Mouse (Mus musculus) ovary, postnatal 36 days (tissue): ENCODE results near the gene Upp2.

ENCODE experiments used
- DNase-seq: peaks from one replicate; pipeline ENCODE4 v3.0.0; 2022; ENCODE audit warnings: low spot score, mixed read lengths

The Upp2 gene

GRCm38 (mm10) chr2:58681394-58681793 is 114.3 kb downstream of the Upp2 start:
- DNase-seq, result no peak

DNA sequence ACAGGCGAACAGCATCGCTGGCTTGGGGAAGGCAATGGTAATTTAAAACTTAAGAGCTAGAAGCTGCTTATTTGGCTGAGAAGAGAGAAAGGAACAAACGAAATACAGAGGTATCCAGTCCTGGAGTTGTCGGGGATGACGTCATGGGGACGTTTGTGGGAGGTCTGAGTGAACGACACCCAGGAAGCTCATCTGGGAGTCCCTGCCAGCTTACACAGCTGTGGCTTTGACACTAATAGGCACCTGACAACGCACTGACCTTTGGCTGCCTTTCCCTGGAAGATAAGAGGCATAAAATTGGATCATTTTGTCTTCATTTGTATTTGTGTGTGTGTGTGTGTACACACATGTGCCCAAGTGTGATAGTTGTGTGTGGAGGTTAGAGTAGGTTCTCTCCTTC is 130.4 kb downstream of the Upp2 start:
- no peak for DNase-seq

GRCm38 (mm10) chr2:58699931-58700330 is 132.8 kb downstream of the Upp2 start:
- peak; percentile 76 for DNase-seq

DNA sequence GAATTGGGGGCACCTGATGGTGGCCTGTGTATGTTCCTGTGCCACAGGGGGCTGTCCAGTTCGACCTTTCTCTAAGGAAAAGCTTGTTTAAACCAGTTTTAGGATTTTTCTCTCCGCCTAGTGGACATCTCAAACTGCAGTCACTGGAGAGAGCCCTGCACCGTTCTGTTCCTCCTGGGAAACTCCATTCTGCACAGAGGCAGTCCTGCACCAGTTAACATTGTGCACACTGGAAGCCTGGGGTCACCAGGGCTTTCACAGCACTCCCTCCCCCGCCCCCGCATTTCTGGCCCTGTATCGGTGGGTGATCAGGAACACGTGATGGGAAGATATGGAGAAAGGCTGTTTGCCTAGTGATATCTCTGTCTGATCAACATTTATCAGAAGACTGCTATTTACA is 133.3 kb downstream of the Upp2 start:
- DNase-seq, result no peak

- DNase-seq, result no peak
These were observed 134.5 kb downstream of the Upp2 start for GRCm38 (mm10) chr2:58701627-58702026.

DNA sequence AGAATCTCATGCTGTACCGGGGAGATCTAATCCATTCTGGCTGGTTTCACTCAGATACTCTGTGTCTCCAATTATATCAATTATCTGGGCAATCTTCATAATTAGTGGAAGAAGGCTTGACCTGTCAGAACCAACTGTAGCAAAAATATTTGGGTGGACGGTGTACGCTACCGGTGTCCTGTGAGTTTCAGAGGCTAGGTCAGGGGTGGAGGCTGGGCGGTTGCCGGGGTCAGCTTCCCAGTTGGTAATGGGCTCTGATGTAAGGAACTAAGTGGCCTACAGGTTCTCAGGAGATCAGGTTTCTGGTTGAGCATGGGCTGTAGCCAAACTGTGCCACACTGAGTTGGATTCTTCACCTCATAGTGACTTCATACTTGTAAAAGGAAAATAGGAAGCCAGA is 136.1 kb downstream of the Upp2 start:
- no peak for DNase-seq

DNA sequence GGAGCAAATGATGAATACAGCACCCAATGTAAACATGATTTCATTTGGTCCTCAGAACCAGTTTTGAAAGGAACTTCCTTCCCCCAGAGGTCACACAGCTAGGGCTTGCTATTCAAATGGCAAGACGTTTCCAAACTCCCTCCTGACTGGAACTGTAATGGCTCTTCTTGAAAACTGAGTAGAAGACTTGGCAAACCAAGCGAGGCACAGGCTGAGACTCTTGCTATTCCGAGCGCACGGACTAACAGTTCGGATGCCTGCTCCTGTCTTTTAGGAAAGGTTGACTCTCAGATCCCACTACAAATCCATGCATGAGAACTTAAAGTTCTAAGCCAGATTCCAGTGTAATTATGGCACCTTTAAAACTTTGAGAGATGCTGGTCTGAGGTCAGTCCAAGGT is 136.5 kb downstream of the Upp2 start:
- DNase-seq, result no peak

DNA sequence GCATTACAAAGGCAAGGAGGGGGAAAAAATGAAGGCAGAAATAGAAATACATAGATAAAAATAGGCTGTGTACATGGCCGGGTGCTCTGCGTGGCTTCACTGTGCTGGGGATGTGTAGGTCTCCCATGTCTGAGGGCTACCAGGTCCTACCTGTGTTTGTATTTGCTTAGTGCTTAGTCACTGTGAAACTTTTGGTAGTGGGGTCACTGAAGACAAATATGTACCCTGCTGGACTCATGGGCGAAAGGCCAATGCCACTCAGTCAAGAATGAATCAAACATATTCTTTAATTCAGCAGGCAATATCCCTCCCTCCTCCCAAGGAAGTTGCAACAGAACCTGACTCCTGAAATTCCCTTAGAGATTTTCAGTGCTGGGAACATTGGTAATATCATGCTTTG is 137.5 kb downstream of the Upp2 start:
- DNase-seq, result no peak

DNA sequence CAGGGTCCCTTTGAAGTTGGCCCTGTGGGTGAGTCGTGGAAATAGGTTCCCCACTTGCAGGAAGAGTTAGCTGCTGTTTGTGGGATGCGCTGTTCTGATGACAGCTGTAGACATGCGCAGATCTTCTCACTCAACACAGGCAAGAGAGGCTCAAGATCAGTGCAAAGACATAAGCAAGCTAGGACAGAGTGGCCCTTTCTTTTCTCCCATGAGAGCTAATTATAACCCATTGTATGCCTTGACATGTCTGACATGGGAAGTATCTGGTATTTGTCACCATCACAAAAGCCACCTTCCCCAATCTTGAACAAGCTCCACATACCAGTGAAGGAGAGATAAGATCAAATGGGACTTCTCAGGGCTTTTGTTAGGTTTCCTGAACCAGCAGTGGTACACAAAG is 140.6 kb downstream of the Upp2 start:
- no peak for DNase-seq

GRCm38 (mm10) chr2:58710234-58710633 is 143.1 kb downstream of the Upp2 start:
- no peak for DNase-seq

- DNase-seq, result peak; percentile 10
These were observed 144.0 kb downstream of the Upp2 start for GRCm38 (mm10) chr2:58711049-58711448.

DNA sequence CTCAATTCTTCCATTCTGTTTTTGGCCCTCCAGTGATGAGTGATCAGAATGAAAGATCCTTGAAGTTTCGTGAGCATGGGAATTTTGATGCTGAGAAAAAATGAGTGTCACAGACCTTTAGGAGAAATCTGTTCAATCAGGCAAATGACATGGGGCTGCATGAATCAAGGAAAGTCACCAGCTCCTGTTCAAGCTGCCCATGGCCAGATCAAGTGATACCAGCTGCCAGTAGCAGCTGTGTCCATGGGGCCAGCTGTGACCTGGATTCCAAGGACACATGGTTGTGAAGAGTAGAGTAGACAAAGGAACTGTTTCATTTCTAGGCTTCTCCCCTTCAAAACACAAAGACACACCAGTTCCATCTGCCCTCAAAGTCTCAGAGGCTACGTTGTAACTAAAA is 144.4 kb downstream of the Upp2 start:
- no peak for DNase-seq

DNA sequence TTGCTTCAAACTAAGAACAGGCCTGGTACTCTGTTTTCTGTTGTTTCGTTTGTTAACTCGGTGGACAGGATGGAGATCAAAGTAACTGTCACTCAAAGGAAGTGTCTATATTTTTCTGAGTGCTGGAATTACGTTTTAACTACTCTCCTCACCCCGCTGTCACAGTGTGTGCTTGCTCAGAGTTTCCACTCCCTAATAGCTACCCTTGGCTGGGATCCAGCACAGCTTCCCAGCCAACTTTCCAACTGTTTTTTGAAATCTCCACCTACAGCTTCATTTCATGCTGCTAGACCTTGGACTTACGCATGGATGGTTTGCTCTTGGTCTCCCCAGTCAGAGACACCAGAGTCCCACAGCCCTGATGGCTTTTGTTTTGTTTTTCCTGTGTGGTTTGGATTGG is 144.8 kb downstream of the Upp2 start:
- peak; percentile 53 for DNase-seq

- DNase-seq, result no peak
These were observed 150.8 kb downstream of the Upp2 start for GRCm38 (mm10) chr2:58717898-58718297.

GRCm38 (mm10) chr2:58737192-58737820 is 170.2 kb downstream of the Upp2 start:
- no peak for DNase-seq

GRCm38 (mm10) chr2:58741213-58741612 is 174.1 kb downstream of the Upp2 start:
- DNase-seq, result no peak

- no peak for DNase-seq
These were observed 174.9 kb downstream of the Upp2 start for GRCm38 (mm10) chr2:58742026-58742425.

DNA sequence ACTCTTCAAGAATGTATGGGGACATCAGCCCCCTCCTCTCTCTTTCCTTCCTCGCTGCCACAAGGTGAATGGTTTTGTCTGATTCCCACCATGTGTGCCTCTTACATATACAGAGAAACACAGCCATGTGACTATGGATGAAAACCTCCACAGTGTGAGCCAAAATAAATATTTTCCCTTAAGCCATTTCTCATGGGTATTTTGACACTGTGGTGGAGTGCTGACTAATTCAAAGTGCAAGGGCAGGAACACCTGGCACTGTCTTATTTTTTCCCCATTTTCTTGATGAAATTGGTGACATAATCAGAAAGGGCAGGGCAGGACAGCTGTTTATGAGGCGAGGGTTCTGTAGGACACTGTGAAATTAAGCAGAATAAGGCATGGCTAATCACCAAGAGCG is 176.3 kb downstream of the Upp2 start:
- DNase-seq, result no peak

- no peak for DNase-seq
These were observed 180.6 kb downstream of the Upp2 start for GRCm38 (mm10) chr2:58747483-58748229.

DNA sequence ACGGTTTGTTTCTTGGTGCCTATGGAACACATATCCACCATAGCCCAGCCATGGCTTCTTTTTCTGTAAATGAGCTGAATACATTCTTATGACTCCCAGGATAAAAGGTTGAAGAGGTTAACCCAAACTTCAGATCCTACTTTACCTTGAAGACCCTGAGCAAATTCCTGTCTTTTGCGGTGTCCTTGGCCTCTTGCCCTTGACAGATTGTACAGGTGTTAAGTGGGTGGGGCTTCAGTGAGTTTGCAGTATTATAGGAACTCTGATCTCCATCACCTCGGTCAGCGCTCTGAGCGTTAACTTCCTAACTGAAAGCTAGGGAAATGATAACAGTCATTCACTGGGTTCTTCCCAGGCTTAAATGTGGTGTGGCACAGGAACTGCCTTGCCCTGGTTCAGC is 181.2 kb downstream of the Upp2 start:
- no peak for DNase-seq

DNA sequence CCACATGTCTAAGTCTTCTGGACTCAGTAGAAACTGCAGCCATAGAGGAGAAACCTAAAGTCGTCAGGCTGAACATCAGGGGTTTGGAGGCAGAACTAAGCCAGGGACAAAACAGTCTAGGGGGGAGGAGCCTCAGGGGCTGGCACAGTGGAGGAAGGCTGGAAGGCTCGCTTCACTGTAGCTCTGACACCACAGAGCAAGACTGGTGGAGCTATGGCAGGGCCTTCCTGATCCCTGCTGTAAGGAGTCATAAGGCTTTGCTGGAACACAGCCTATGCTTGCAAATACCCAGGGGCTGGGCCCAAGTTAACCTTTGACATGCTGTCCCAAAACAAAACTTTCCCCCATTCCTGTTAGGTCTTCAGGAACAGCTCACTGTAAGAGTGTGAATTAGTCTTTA is 185.8 kb downstream of the Upp2 start:
- DNase-seq, result no peak

- no peak for DNase-seq
These were observed 187.6 kb downstream of the Upp2 start for GRCm38 (mm10) chr2:58754736-58755135.

GRCm38 (mm10) chr2:58758081-58758480 is 191.0 kb downstream of the Upp2 start:
- DNase-seq, result no peak

GRCm38 (mm10) chr2:58759676-58760075 is 192.6 kb downstream of the Upp2 start:
- DNase-seq, result no peak
